Mouse (Mus musculus) heart, embryonic 15.5 days (tissue): ENCODE measurements around the gene Klhl3. TPM values are rescaled to one million over a fixed set of nuclear protein-coding genes. Genes with fewer than 3 reads are reported as not detected.

Source experiments
- ATAC-seq: fragments of 200-750 bp; cut with Nextera tagmentation; replicated peaks from 2 replicates; pipeline ENCODE4 v1.8.0; 2017; ENCODE audit warnings: low read depth, moderate TSS enrichment; ENCODE audit not compliant: insufficient number of reproducible peaks, insufficient read depth, low FRiP score
- H3K27ac ChIP-seq: fragments of 300-500 bp; sonication (generic); 2 replicates; pipeline ENCODE4 v1.5.1; 2015; ENCODE audit warnings: mild to moderate bottlenecking, inconsistent platforms
- H3K27me3 ChIP-seq: fragments of 300-500 bp; sonication (generic); 2 replicates; pipeline ENCODE4 v1.6.1; 2015; ENCODE audit warnings: inconsistent platforms
- H3K36me3 ChIP-seq: fragments of 300-500 bp; sonication (generic); 2 replicates; pipeline ENCODE4 v1.6.1; 2015; ENCODE audit warnings: mild to moderate bottlenecking, inconsistent platforms
- H3K4me1 ChIP-seq: fragments of 300-500 bp; sonication (generic); replicated peaks from 2 replicates; pipeline ENCODE4 v1.6.1; 2015; ENCODE audit warnings: inconsistent platforms
- H3K4me2 ChIP-seq: fragments of 300-500 bp; sonication (generic); 2 replicates; pipeline ENCODE4 v1.6.1; 2015; ENCODE audit warnings: inconsistent platforms, mild to moderate bottlenecking, moderate library complexity
- H3K4me3 ChIP-seq: fragments of 300-500 bp; sonication (generic); 2 replicates; pipeline ENCODE4 v1.5.1; 2015; ENCODE audit warnings: mild to moderate bottlenecking, inconsistent platforms
- H3K9ac ChIP-seq: fragments of 300-500 bp; sonication (generic); 2 replicates; pipeline ENCODE4 v1.6.1; 2015; ENCODE audit warnings: mild to moderate bottlenecking, inconsistent platforms
- H3K9me3 ChIP-seq: fragments of 300-500 bp; sonication (generic); replicated peaks from 2 replicates; pipeline ENCODE4 v1.6.1; 2016; ENCODE audit warnings: inconsistent platforms
- whole genome bisulfite sequencing: fragments of 180-500 bp; shearing (Covaris S2); methylation state at CpG from one replicate; pipeline ENCODE4 v1.1.7; 2015; ENCODE audit warnings: mixed read lengths; 5-methylcytosine and 5-hydroxymethylcytosine counted together
- polyA plus RNA-seq: library from polyadenylated mRNA; unstranded; fragments of >200 nt; fragmentation: Nextera tagmentation; extraction: Ambion mirVana; gene quantifications from 2 replicates; pipeline ENCODE4 v1.2.1, GENCODE M21; 2015

Gene Klhl3
- 7.1 and 7.2 TPM in 2 replicates for polyA plus RNA-seq

GRCm38 (mm10) chr13:58113061-58113900 lies at the start of gene Klhl3:
Klhl3 (minus strand) TSS chr13:58113592.
- ATAC-seq = peak; percentile 80
- H3K36me3 ChIP-seq = no peaks in the 10 kb centered on the region
- under 1% methylated on average over 35 of the region's 35 CpGs for WGBS

GRCm38 (mm10) chr13:58160761-58161160 lies 47.4 kb upstream of the Klhl3 start:
- WGBS = 94% methylated on average over 15 of the region's 15 CpGs
- no peak overlapping the region for H3K9ac ChIP-seq
- no peak for ATAC-seq
- H3K4me1 ChIP-seq = peaks cover 6% of the 10 kb centered on the region
- H3K9me3 ChIP-seq = peaks cover 5% of the 10 kb centered on the region; the same call in 1 of the 2 replicates
- no peak overlapping the region for H3K27ac ChIP-seq
- H3K27me3 ChIP-seq = no peaks in the 10 kb centered on the region
- peaks cover 26% of the 10 kb centered on the region; the same call in 1 of the 2 replicates for H3K36me3 ChIP-seq
- no peak overlapping the region for H3K4me3 ChIP-seq
- no peak overlapping the region for H3K4me2 ChIP-seq

More at GRCm38 (mm10) chr13:58113061-58113900, at the start of gene Klhl3:
- Histone ChIP-seq H3K4me1 (peaks cover 34% of the 10 kb centered on the region), H3K4me3 (peak within 1 kb of the TSS; percentile 63), H3K9me3 (no peaks in the 10 kb centered on the region), H3K9ac (peak within 1 kb of the TSS; percentile 57), H3K27me3 (no peaks in the 10 kb centered on the region), H3K4me2 (peak within 1 kb of the TSS; percentile 77), H3K27ac (peak within 1 kb of the TSS; percentile 67)

GRCm38 (mm10) chr13:58158099-58158912 lies 44.9 kb upstream of the Klhl3 start:
- Histone ChIP-seq H3K4me3 (peak overlapping the region; percentile 92), H3K27me3 (no peaks in the 10 kb centered on the region), H3K36me3 (peaks cover 26% of the 10 kb centered on the region; the same call in 1 of the 2 replicates), H3K27ac (peak overlapping the region; percentile 72), H3K9ac (peak overlapping the region; percentile 69), H3K4me2 (peak overlapping the region; percentile 95), H3K4me1 (peaks cover 6% of the 10 kb centered on the region), H3K9me3 (0 out of 2 replicates have a peak, but pooled peaks cover 5% of the 10 kb centered on the region)
- peak; percentile 62; the same call in 1 of the 2 replicates for ATAC-seq
- 9% methylated on average over 16 of the region's 16 CpGs for WGBS

GRCm38 (mm10) chr13:58157447-58158098 lies 44.2 kb upstream of the Klhl3 start, which contains the start of gene Idnk:
Idnk (plus strand) TSS chr13:58157649.
- ATAC-seq = peak; percentile 86
- peak within 1 kb of the TSS; percentile 72 for H3K27ac ChIP-seq
- peak within 1 kb of the TSS; percentile 69 for H3K9ac ChIP-seq
- WGBS = under 1% methylated on average over 30 of the region's 30 CpGs
- H3K27me3 ChIP-seq = no peaks in the 10 kb centered on the region
- H3K36me3 ChIP-seq = peaks cover 22% of the 10 kb centered on the region; the same call in 1 of the 2 replicates
- 0 out of 2 replicates have a peak, but pooled peaks cover 5% of the 10 kb centered on the region for H3K9me3 ChIP-seq
- peak within 1 kb of the TSS; percentile 95 for H3K4me2 ChIP-seq
- peaks cover 6% of the 10 kb centered on the region for H3K4me1 ChIP-seq
- peak within 1 kb of the TSS; percentile 92 for H3K4me3 ChIP-seq

- ATAC-seq = no peak
- Histone ChIP-seq H3K36me3 (peaks cover 18% of the 10 kb centered on the region; the same call in 1 of the 2 replicates), H3K27ac (no peak overlapping the region), H3K9me3 (0 out of 2 replicates have a peak, but pooled peaks cover 5% of the 10 kb centered on the region), H3K27me3 (no peaks in the 10 kb centered on the region), H3K9ac (peak overlapping the region; percentile 69), H3K4me3 (peak overlapping the region; percentile 92), H3K4me1 (peaks cover 6% of the 10 kb centered on the region), H3K4me2 (peak overlapping the region; percentile 95)
- 16% methylated on average over 8 of the region's 8 CpGs for WGBS
These were observed 43.6 kb upstream of the Klhl3 start for GRCm38 (mm10) chr13:58157036-58157435.

GRCm38 (mm10) chr13:58156031-58156430 lies 42.6 kb upstream of the Klhl3 start:
- Histone ChIP-seq H3K4me2 (no peak overlapping the region), H3K9me3 (no peaks in the 10 kb centered on the region), H3K27ac (no peak overlapping the region), H3K4me1 (peaks cover 6% of the 10 kb centered on the region), H3K36me3 (peaks cover 9% of the 10 kb centered on the region; the same call in 1 of the 2 replicates), H3K27me3 (no peaks in the 10 kb centered on the region), H3K4me3 (no peak overlapping the region), H3K9ac (no peak overlapping the region)
- WGBS = 90% methylated on average over 2 of the region's 2 CpGs
- ATAC-seq = no peak

GRCm38 (mm10) chr13:58150442-58150841 lies 37.0 kb upstream of the Klhl3 start:
- no peak overlapping the region for H3K4me2 ChIP-seq
- no peak for ATAC-seq
- no peak overlapping the region for H3K4me3 ChIP-seq
- H3K27me3 ChIP-seq = no peaks in the 10 kb centered on the region
- H3K4me1 ChIP-seq = peaks cover 4% of the 10 kb centered on the region
- H3K36me3 ChIP-seq = no peaks in the 10 kb centered on the region
- no peaks in the 10 kb centered on the region for H3K9me3 ChIP-seq
- 69% methylated on average over 11 of the region's 11 CpGs for WGBS
- no peak overlapping the region for H3K27ac ChIP-seq
- H3K9ac ChIP-seq = no peak overlapping the region

GRCm38 (mm10) chr13:58149629-58150028 lies 36.2 kb upstream of the Klhl3 start:
- Histone ChIP-seq H3K4me1 (peaks cover 4% of the 10 kb centered on the region), H3K4me2 (no peak overlapping the region), H3K9me3 (no peaks in the 10 kb centered on the region), H3K36me3 (no peaks in the 10 kb centered on the region), H3K4me3 (no peak overlapping the region), H3K27me3 (no peaks in the 10 kb centered on the region), H3K27ac (no peak overlapping the region), H3K9ac (no peak overlapping the region)
- ATAC-seq = no peak
- 87% methylated on average over 3 of the region's 3 CpGs for WGBS

- no peak; the same call in 1 of the 2 replicates for ATAC-seq
- H3K9me3 ChIP-seq = no peaks in the 10 kb centered on the region
- H3K4me1 ChIP-seq = peaks cover 4% of the 10 kb centered on the region
- no peaks in the 10 kb centered on the region for H3K27me3 ChIP-seq
- H3K9ac ChIP-seq = no peak overlapping the region
- peak overlapping the region; percentile 49 for H3K4me3 ChIP-seq
- no peak overlapping the region for H3K27ac ChIP-seq
- peak overlapping the region; percentile 87 for H3K4me2 ChIP-seq
- H3K36me3 ChIP-seq = no peaks in the 10 kb centered on the region
- WGBS = 35% methylated on average over 5 of the region's 5 CpGs
These were observed 35.7 kb upstream of the Klhl3 start for GRCm38 (mm10) chr13:58149033-58149558.

- Histone ChIP-seq H3K27me3 (no peaks in the 10 kb centered on the region), H3K4me3 (peak overlapping the region; percentile 49), H3K27ac (no peak overlapping the region), H3K4me2 (peak overlapping the region; percentile 87), H3K9ac (0 out of 2 replicates have a peak overlapping the region, but pooled peaks have one; percentile 25), H3K9me3 (no peaks in the 10 kb centered on the region), H3K4me1 (peaks cover 4% of the 10 kb centered on the region), H3K36me3 (no peaks in the 10 kb centered on the region)
- 1% methylated on average over 17 of the region's 17 CpGs for WGBS
- ATAC-seq = peak; percentile 58
These were observed 35.0 kb upstream of the Klhl3 start for GRCm38 (mm10) chr13:58148256-58148831.
